Mouse (Mus musculus): Measurements from ENCODE around the gene Lpcat2.
A peak's percentile ranks its signal among the peaks of the same experiment; 100 is the strongest.

Gene Lpcat2

DNA sequence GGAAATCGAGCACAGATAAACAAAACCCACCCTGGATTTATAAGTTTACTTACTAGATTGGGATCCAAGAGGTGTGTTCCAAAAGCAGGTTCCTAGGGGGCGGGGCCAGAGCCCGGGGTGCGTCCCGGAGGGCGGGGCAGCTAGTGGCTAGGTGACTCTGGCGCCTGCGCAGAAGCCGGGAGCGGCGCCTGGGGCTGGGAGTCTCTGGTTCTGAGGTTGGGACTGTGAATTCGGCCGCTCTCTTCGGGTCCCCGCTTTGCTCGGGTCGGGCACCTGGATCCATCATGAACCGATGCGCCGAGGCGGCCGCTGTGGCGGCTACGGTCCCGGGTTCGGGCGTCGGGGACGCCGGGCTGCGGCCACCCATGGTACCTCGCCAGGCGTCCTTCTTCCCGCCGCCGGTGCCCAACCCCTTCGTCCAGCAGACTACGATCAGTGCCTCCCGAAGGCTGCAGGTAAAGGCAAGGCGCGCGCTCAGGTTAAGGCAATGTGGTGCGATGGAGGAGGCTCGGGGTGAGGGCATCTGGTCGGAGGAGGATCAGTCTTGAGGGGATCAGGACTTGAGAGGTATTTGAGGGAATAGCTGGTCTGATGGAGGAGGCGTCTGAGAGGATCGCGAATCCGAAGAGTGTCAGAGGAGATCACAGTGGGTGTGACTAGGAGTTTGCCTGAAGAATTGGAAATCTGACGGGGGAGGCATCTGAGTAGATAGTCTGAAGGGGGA lies at the start of gene Lpcat2:
Gene Lpcat2, plus strand, starts transcription at position 169 of the 724 bp plus-strand sequence.
- peak; percentile 59 for DNase-seq (ENCODE audit: low spot score)

DNA sequence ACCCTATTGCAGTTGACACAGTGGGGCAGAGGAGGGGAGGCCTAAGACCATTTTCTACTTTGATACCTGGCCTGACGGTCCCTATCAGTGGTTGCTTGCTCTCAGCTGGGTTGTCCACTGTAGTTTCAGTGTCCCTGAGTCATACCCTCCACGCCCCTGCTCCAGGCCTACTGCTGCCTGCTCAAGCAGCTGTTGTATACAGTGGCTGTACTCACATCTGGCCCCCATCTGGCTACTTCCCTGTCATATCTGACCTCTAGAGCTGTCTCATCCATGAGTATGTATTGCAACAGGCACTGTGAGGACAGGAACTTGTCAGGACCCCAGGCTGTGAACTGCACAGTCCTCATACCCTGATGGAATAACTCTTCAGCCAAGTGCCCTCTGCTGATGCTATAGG lies 42.4 kb upstream of the Lpcat2 start:
- DNase-seq (ENCODE audit: low spot score), result no peak

- DNase-seq (ENCODE audit: low spot score), result no peak
Observed at GRCm38 (mm10) chr8:92815661-92816060, 39.5 kb upstream of the Lpcat2 start.

- DNase-seq (ENCODE audit: low spot score), result peak; percentile 88
Observed at GRCm38 (mm10) chr8:92817928-92818818, 37.0 kb upstream of the Lpcat2 start.

GRCm38 (mm10) chr8:92821151-92821550 lies 34.0 kb upstream of the Lpcat2 start:
- no peak for DNase-seq (ENCODE audit: low spot score)

DNA sequence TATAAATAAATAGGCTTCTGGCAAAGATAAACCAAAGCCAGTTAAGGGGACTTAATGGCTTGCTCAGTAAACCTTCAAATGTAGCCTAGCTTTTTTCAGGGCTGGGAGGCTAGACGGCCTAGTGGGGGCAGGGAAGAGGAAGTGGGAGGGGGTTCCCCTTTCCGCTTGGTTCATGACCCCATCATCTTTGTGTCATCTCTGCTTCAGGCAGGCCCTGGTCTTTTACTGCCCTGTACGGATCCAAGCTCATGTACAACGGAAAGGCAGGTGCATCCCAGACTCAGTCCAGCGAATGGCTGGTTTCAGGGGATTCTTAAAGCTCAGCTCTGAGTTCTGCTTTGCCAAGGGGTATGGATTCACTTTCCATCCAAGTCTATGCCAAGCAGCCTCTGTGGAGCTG lies 32.8 kb upstream of the Lpcat2 start:
- no peak for DNase-seq (ENCODE audit: low spot score)

DNA sequence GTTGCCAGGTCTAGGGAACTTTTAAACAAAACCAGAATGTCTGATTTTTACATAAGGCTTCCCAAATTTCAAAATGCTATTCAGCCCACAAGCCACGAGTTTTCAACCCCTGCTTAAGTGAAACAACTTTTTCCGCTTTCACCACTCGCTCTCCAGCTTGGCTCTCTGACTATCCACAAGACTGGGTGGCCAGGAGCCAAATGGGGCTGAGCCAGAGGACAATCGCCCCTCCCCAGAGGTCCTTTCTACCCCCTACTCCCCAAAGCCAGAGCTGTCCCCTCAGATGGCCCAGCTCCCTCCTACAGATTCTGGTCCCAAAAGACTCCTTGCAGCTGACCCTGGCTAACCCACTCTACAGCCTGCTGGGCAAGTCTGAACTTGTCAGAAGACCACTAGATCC lies 29.1 kb upstream of the Lpcat2 start:
- DNase-seq (ENCODE audit: low spot score), result no peak

DNA sequence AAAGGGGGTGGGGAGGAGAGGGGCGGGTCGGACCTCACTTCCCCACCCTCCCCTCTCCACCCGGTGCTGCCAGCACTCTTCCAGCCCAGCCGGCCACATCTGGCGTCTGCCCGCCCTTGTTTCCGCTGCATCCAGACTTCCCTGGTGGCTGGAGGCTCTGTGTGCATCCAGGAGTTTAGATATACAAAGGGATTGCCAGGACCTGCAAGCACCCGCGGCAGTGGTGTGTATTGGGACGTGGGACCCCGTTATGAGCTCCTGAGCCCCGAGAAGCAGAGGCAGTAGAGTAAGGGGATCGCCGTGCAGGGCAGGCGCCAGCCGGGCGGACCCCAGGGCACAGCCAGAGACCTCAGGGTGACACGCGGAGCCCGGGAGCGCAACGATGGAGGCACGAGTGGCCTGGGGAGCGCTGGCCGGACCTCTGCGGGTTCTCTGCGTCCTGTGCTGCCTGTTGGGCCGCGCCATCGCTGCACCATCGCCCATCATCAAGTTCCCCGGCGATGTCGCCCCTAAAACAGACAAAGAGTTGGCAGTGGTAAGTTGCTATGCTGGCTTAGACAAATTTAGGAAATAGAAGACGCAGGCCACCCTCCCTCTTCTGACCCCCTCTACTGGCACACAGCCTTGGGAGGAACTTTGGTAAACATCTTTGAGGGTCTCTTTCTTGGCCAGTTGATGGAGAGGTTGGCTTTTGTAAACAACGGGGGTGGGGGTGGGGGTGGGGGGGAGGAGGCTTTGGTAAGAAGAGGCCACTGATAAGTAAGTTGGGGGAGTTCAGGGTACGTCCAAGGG lies 27.7 kb upstream of the Lpcat2 start, which contains the start of gene Mmp2:
Gene Mmp2, plus strand, starts transcription at position 49 of the 792 bp plus-strand sequence.
- no peak for DNase-seq (ENCODE audit: low spot score)

DNA sequence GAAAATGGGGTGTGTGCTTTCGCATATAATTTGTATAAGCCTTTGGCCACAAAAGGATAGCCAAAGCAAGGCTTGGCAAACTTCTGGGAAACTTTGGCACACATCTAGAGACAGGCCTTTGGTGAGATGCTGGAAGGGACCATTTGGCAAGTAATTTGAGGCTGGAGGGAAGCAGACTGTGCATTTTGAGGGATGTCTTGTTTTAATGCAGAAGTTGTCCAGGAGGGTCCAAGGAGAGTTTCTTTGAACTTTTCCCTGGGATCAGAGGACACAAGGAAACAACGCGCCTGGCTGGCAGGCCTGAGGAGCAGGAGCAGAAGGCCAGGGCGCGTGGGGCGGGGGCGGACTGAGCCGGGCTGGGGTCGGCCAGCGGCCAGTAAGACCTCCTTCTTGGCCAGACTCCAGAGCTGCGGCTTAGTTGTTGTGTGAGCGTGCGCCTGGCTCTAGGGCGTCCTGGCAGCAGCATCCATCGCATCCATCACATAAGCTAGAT lies 26.8 kb upstream of the Lpcat2 start:
- no peak for DNase-seq (ENCODE audit: low spot score)

- DNase-seq (ENCODE audit: low spot score), result no peak
Observed at GRCm38 (mm10) chr8:92834065-92834731, 20.9 kb upstream of the Lpcat2 start.

GRCm38 (mm10) chr8:92834786-92835500 lies 20.2 kb upstream of the Lpcat2 start:
- DNase-seq (ENCODE audit: low spot score), result no peak

GRCm38 (mm10) chr8:92835901-92836300 lies 19.2 kb upstream of the Lpcat2 start:
- DNase-seq (ENCODE audit: low spot score), result no peak

DNA sequence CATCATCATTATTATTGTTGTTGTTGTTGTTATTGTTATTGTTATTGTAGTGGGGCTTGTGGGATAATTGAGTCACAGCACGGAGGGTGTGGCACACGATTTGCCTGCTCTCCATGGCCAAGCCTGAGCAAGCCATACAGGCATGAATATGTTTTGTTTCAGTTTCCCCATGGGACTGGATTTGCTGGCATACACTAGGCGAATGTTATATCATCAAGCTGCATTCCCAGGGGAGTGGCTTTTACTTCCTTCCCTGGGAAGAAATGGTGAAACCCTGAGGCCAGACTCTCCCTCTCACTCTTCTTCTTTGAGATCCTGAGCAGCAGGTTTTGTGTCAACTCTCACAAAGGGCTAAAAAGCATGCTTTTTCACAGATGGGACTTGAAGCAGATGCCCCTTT lies 16.5 kb upstream of the Lpcat2 start:
- no peak for DNase-seq (ENCODE audit: low spot score)

DNA sequence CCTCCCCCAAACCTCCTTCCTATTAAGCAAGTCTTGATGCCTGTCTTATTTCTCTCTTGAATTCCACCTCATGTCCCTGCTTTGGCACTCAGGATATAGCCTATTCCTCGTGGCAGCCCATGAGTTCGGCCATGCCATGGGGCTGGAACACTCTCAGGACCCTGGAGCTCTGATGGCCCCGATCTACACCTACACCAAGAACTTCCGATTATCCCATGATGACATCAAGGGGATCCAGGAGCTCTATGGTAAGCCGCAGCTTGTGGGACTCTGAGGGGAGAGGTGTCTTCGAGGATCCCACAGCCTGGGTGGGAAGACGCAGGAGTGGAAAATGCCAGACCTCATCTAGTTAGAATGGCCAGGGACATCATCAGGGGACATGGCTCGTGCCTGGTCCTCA lies 16.0 kb upstream of the Lpcat2 start:
- DNase-seq (ENCODE audit: low spot score), result no peak

- DNase-seq (ENCODE audit: low spot score), result no peak
Observed at GRCm38 (mm10) chr8:92839876-92840275, 15.3 kb upstream of the Lpcat2 start.

DNA sequence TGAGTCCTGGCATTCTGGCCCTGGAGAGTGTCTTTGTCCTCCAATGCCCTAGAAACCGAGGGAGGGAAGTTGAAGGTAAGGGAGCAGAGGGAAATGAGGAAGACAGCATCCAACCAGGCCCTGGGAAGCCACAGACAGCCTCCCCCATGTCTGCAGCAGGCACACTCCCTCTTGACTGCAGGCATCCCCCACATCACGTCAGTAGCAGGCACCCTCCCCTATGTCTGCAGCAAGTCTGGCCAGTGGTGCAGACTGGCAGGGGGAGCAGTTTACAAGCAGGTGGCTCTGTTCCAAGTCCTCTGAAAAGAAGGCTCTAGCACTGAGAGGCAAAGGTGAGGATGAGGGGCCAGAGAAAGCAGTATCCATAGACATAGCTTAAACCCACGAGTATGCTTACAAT lies 8.5 kb upstream of the Lpcat2 start:
- DNase-seq (ENCODE audit: low spot score), result no peak

- DNase-seq (ENCODE audit: low spot score), result no peak
Observed at GRCm38 (mm10) chr8:92847299-92847698, 7.8 kb upstream of the Lpcat2 start.

DNA sequence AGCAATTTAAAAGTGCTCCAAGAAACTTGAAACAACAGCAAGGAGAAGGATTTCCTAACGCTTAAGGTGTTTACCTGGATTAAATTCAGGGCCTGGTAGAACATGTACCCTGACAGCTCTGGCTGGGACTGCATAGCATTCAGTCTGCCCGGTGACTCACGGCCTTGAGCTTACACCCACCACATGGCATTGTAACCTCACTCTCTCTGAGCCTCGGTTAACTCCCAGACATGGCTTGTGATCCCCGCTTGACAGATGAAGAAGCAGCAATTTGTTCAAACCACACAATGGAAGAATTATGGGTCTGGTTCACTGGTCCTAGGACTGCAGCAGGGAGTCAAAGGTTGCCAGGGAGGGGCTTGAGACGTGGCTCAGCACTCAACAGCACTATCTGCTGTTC lies 5.9 kb upstream of the Lpcat2 start:
- DNase-seq (ENCODE audit: low spot score), result no peak

- peak; percentile 76 for DNase-seq (ENCODE audit: low spot score)
Observed at GRCm38 (mm10) chr8:92850239-92850638, 4.9 kb upstream of the Lpcat2 start.

DNA sequence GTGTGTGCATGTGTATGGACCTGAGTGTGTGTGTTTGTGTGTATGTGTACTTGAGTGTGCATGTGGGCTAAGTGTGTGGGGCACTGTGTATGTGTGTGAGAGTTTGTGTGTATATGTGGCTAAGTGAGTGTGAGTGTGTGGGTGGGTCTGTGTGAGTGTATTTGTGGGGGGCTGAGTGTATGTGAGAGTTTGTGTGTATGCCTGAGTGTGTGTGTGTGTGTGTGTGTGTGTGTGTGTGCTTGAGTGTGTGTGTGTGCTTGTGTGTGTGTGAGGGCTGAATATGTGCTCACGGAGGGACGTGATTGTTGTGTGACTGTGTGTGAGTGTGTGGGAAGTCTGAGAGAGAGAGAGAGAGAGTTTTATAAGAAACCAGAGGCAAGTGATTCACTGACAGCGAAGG lies 3.8 kb upstream of the Lpcat2 start:
- DNase-seq (ENCODE audit: low spot score), result no peak

Data from left cerebral cortex, adult 11 months (tissue).